Mouse (Mus musculus) lung, embryonic 14.5 days (tissue): ENCODE measurements at regions not wholly inside any gene's neighbourhood (a gene's known extent, or its start where the extent isn't known, plus 50 kb on each side); places are given as distances from the start of the nearest gene placed in this dataset.

Source experiments
- ATAC-seq: fragments of 200-750 bp; cut with Nextera tagmentation; 2 replicates; pipeline ENCODE4 v1.8.0; 2017; ENCODE audit warnings: mild to moderate bottlenecking, moderate TSS enrichment, moderate library complexity; ENCODE audit not compliant: insufficient read depth
- DNase-seq: peaks from one replicate; pipeline ENCODE4 v3.0.0-alpha.2; 2015
- H3K27ac ChIP-seq: fragments of 300-500 bp; sonication (generic); 2 replicates; pipeline ENCODE4 v1.5.1; 2014; ENCODE audit warnings: low read depth, mild to moderate bottlenecking, moderate library complexity
- H3K27me3 ChIP-seq: fragments of 300-500 bp; sonication (generic); 2 replicates; pipeline ENCODE4 v1.6.1; 2014; ENCODE audit warnings: low read length, control low read depth; ENCODE audit not compliant: insufficient read depth
- H3K36me3 ChIP-seq: fragments of 300-500 bp; sonication (generic); 2 replicates; pipeline ENCODE4 v1.6.1; 2014; ENCODE audit warnings: control low read depth; ENCODE audit not compliant: insufficient read depth
- H3K4me1 ChIP-seq: fragments of 300-500 bp; sonication (generic); 2 replicates; pipeline ENCODE4 v1.6.1; 2014; ENCODE audit warnings: antibody characterized with exemption, control low read depth; ENCODE audit not compliant: insufficient read depth
- H3K4me2 ChIP-seq: fragments of 300-500 bp; sonication (generic); 2 replicates; pipeline ENCODE4 v1.6.1; 2014; ENCODE audit warnings: mild to moderate bottlenecking
- H3K4me3 ChIP-seq: fragments of 300-500 bp; sonication (generic); 2 replicates; pipeline ENCODE4 v1.5.1; 2014; ENCODE audit warnings: low read depth, low read length
- H3K9ac ChIP-seq: fragments of 300-500 bp; sonication (generic); 2 replicates; pipeline ENCODE4 v1.6.1; 2014
- H3K9me3 ChIP-seq: fragments of 300-500 bp; sonication (generic); 2 replicates; pipeline ENCODE4 v1.6.1; 2016; ENCODE audit warnings: low read depth, low read length, control low read depth
- CTCF ChIP-seq: IDR thresholded peaks from 2 replicates; pipeline ENCODE4 v1.5.1; 2016; ENCODE audit warnings: antibody characterized with exemption, low read depth
- WGBS: fragments of 180-500 bp; shearing (Covaris S2); extraction: QIAGEN DNeasy Blood & Tissue Kit; methylation state at CpG from one replicate; pipeline ENCODE4 v1.1.7; 2014; 5-methylcytosine and 5-hydroxymethylcytosine counted together

- Histone ChIP-seq H3K4me3 (no peak overlapping the region), H3K27me3 (no peaks in the 10 kb centered on the region), H3K4me2 (no peak overlapping the region), H3K9ac (no peak overlapping the region), H3K36me3 (no peaks in the 10 kb centered on the region), H3K4me1 (no peaks in the 10 kb centered on the region), H3K27ac (no peak overlapping the region), H3K9me3 (no peaks in the 10 kb centered on the region)
- TF ChIP-seq CTCF = no peak
- DNase-seq = no peak
- no peak for ATAC-seq
- WGBS = 50% methylated on average over 1 of the region's 1 CpGs
Observed at GRCm38 (mm10) chr9:74707608-74708007, 154.1 kb upstream of the Onecut1 start.

- Histone ChIP-seq H3K27me3 (no peaks in the 10 kb centered on the region), H3K9me3 (no peaks in the 10 kb centered on the region), H3K36me3 (no peaks in the 10 kb centered on the region), H3K9ac (no peak overlapping the region), H3K4me3 (no peak overlapping the region), H3K27ac (no peak overlapping the region), H3K4me2 (no peak overlapping the region), H3K4me1 (no peaks in the 10 kb centered on the region)
- no peak for ATAC-seq
- DNase-seq = no peak
- 89% methylated on average over 10 of the region's 10 CpGs for WGBS
- no peak for TF ChIP-seq CTCF
Observed at GRCm38 (mm10) chr9:74711698-74712097, 150.0 kb upstream of the Onecut1 start.

GRCm38 (mm10) chr9:74732451-74732850 lies 129.3 kb upstream of the Onecut1 start:
- Histone ChIP-seq H3K4me3 (no peak overlapping the region), H3K4me1 (no peaks in the 10 kb centered on the region), H3K27ac (no peak overlapping the region), H3K9ac (no peak overlapping the region), H3K9me3 (no peaks in the 10 kb centered on the region), H3K36me3 (no peaks in the 10 kb centered on the region), H3K27me3 (no peaks in the 10 kb centered on the region), H3K4me2 (no peak overlapping the region)
- no peak for TF ChIP-seq CTCF
- no peak for DNase-seq
- WGBS = 78% methylated on average over 5 of the region's 5 CpGs
- ATAC-seq = no peak

- Histone ChIP-seq H3K4me2 (no peak overlapping the region), H3K36me3 (no peaks in the 10 kb centered on the region), H3K4me1 (no peaks in the 10 kb centered on the region), H3K27ac (no peak overlapping the region), H3K9me3 (no peaks in the 10 kb centered on the region), H3K4me3 (no peak overlapping the region), H3K9ac (no peak overlapping the region), H3K27me3 (no peaks in the 10 kb centered on the region)
- DNase-seq = no peak
- 86% methylated on average over 2 of the region's 2 CpGs for WGBS
- TF ChIP-seq CTCF = no peak
- ATAC-seq = no peak
Observed at GRCm38 (mm10) chr9:74741949-74742348, 119.8 kb upstream of the Onecut1 start.

- 74% methylated on average over 7 of the region's 7 CpGs for WGBS
- no peaks in the 10 kb centered on the region for H3K36me3 ChIP-seq
- H3K4me1 ChIP-seq = no peaks in the 10 kb centered on the region
- no peak overlapping the region for H3K9ac ChIP-seq
- DNase-seq = no peak
- no peak overlapping the region for H3K4me3 ChIP-seq
- no peak for TF ChIP-seq CTCF
- no peak for ATAC-seq
- no peaks in the 10 kb centered on the region for H3K27me3 ChIP-seq
- H3K4me2 ChIP-seq = no peak overlapping the region
- H3K27ac ChIP-seq = no peak overlapping the region
- H3K9me3 ChIP-seq = no peaks in the 10 kb centered on the region
Observed at GRCm38 (mm10) chr9:74747886-74748285, 113.8 kb upstream of the Onecut1 start.

GRCm38 (mm10) chr9:74758025-74758424 lies 103.7 kb upstream of the Onecut1 start:
- Histone ChIP-seq H3K27me3 (no peaks in the 10 kb centered on the region), H3K36me3 (no peaks in the 10 kb centered on the region), H3K4me3 (no peak overlapping the region), H3K4me1 (no peaks in the 10 kb centered on the region), H3K27ac (no peak overlapping the region), H3K9ac (no peak overlapping the region), H3K9me3 (no peaks in the 10 kb centered on the region), H3K4me2 (no peak overlapping the region)
- DNase-seq (no peak), ATAC-seq (no peak)
- WGBS = 64% methylated on average over 3 of the region's 3 CpGs
- no peak for TF ChIP-seq CTCF

GRCm38 (mm10) chr9:74758876-74759275 lies 102.8 kb upstream of the Onecut1 start:
- no peak for DNase-seq
- 84% methylated on average over 4 of the region's 4 CpGs for WGBS

GRCm38 (mm10) chr9:74780419-74780818 lies 81.3 kb upstream of the Onecut1 start:
- no peaks in the 10 kb centered on the region for H3K4me1 ChIP-seq
- H3K27me3 ChIP-seq = no peaks in the 10 kb centered on the region
- H3K9me3 ChIP-seq = no peaks in the 10 kb centered on the region
- DNase-seq = no peak
- ATAC-seq = no peak
- no peak overlapping the region for H3K4me3 ChIP-seq
- WGBS = 44% methylated on average over 3 of the region's 3 CpGs
- no peak overlapping the region for H3K4me2 ChIP-seq
- no peak for TF ChIP-seq CTCF
- no peaks in the 10 kb centered on the region for H3K36me3 ChIP-seq
- no peak overlapping the region for H3K27ac ChIP-seq
- H3K9ac ChIP-seq = no peak overlapping the region

More at GRCm38 (mm10) chr9:74758876-74759275, 102.8 kb upstream of the Onecut1 start:
- Histone ChIP-seq H3K4me3 (no peak overlapping the region), H3K36me3 (no peaks in the 10 kb centered on the region), H3K9ac (no peak overlapping the region), H3K9me3 (no peaks in the 10 kb centered on the region), H3K4me2 (no peak overlapping the region), H3K4me1 (no peaks in the 10 kb centered on the region), H3K27ac (no peak overlapping the region), H3K27me3 (no peaks in the 10 kb centered on the region)
- no peak for ATAC-seq
- no peak for TF ChIP-seq CTCF
